Mouse (Mus musculus): ENCODE results near the gene Bpifb2. TPM values are rescaled to one million over a fixed set of nuclear protein-coding genes. Genes with fewer than 3 reads are reported as not detected.

Bpifb2 gene
- polyA plus RNA-seq, 1 experiment from 2014 or later: not detected

GRCm38 (mm10) chr2:153860715-153861114 lies 14.1 kb upstream of the Bpifb2 start:
- Histone ChIP-seq H3K9me3 (no peaks in the 10 kb centered on the region), H3K27me3 (no peaks in the 10 kb centered on the region), H3K27ac (no peak overlapping the region), H3K9ac (no peak overlapping the region), H3K4me1 (0 out of 2 replicates have a peak, but pooled peaks cover 4% of the 10 kb centered on the region), H3K4me3 (no peak overlapping the region), H3K36me3 (no peaks in the 10 kb centered on the region), H3K4me2 (no peak overlapping the region)
- 50% methylated on average over 3 of the region's 3 CpGs for WGBS
- 0 out of 2 replicates have a peak, but pooled peaks have one; percentile 41 for ATAC-seq (ENCODE audit: insufficient number of reproducible peaks, low FRiP score, low TSS enrichment, low read depth)

- 73% methylated on average over 3 of the region's 3 CpGs for WGBS
- Histone ChIP-seq H3K36me3 (no peaks in the 10 kb centered on the region), H3K4me2 (no peak overlapping the region), H3K27me3 (no peaks in the 10 kb centered on the region), H3K9me3 (no peaks in the 10 kb centered on the region), H3K4me1 (0 out of 2 replicates have a peak, but pooled peaks cover 4% of the 10 kb centered on the region), H3K4me3 (no peak overlapping the region), H3K27ac (no peak overlapping the region), H3K9ac (no peak overlapping the region)
- ATAC-seq (ENCODE audit: insufficient number of reproducible peaks, low FRiP score, low TSS enrichment, low read depth): no peak
Observed at GRCm38 (mm10) chr2:153861960-153862359, 12.9 kb upstream of the Bpifb2 start.

- WGBS: 85% methylated on average over 4 of the region's 4 CpGs
- ATAC-seq (ENCODE audit: insufficient number of reproducible peaks, low FRiP score, low TSS enrichment, low read depth): no peak
- no peaks in the 10 kb centered on the region for H3K27me3 ChIP-seq
- no peaks in the 10 kb centered on the region for H3K4me1 ChIP-seq
- H3K9me3 ChIP-seq: no peaks in the 10 kb centered on the region
- H3K4me3 ChIP-seq: no peak within 1 kb of the TSS
- H3K4me2 ChIP-seq: no peak within 1 kb of the TSS
- H3K27ac ChIP-seq: no peak within 1 kb of the TSS
- no peak within 1 kb of the TSS for H3K9ac ChIP-seq
- no peaks in the 10 kb centered on the region for H3K36me3 ChIP-seq
Observed at GRCm38 (mm10) chr2:153870984-153871383, 3.9 kb upstream of the Bpifb2 start, which contains the start of gene Sun5. Sun5 (minus strand) TSS chr2:153871084.

GRCm38 (mm10) chr2:153899111-153899510 lies 24.3 kb downstream of the Bpifb2 start:
- H3K9ac ChIP-seq: no peak overlapping the region
- 76% methylated on average over 5 of the region's 5 CpGs for WGBS
- no peaks in the 10 kb centered on the region for H3K4me1 ChIP-seq
- no peak for ATAC-seq (ENCODE audit: insufficient number of reproducible peaks, low FRiP score, low TSS enrichment, low read depth)
- H3K27me3 ChIP-seq: no peaks in the 10 kb centered on the region
- H3K36me3 ChIP-seq: no peaks in the 10 kb centered on the region
- H3K9me3 ChIP-seq: no peaks in the 10 kb centered on the region
- no peak overlapping the region for H3K4me3 ChIP-seq
- H3K27ac ChIP-seq: no peak overlapping the region
- no peak overlapping the region for H3K4me2 ChIP-seq

GRCm38 (mm10) chr2:153900088-153900487 lies 25.2 kb downstream of the Bpifb2 start, which contains the start of gene Bpifb6:
Bpifb6 (plus strand) TSS chr2:153900388.
- ATAC-seq (ENCODE audit: insufficient number of reproducible peaks, low FRiP score, low TSS enrichment, low read depth): no peak
- Histone ChIP-seq H3K36me3 (no peaks in the 10 kb centered on the region), H3K9me3 (no peaks in the 10 kb centered on the region), H3K4me1 (no peaks in the 10 kb centered on the region), H3K4me3 (no peak within 1 kb of the TSS), H3K27ac (no peak within 1 kb of the TSS), H3K27me3 (no peaks in the 10 kb centered on the region), H3K9ac (no peak within 1 kb of the TSS), H3K4me2 (no peak within 1 kb of the TSS)
- 65% methylated on average over 4 of the region's 4 CpGs for WGBS

GRCm38 (mm10) chr2:153902726-153903125 lies 27.9 kb downstream of the Bpifb2 start:
- no peak overlapping the region for H3K4me3 ChIP-seq
- no peak for ATAC-seq (ENCODE audit: insufficient number of reproducible peaks, low FRiP score, low TSS enrichment, low read depth)
- H3K9ac ChIP-seq: no peak overlapping the region
- WGBS: 80% methylated on average over 6 of the region's 6 CpGs
- no peak overlapping the region for H3K4me2 ChIP-seq
- H3K27ac ChIP-seq: no peak overlapping the region
- no peaks in the 10 kb centered on the region for H3K36me3 ChIP-seq
- H3K9me3 ChIP-seq: no peaks in the 10 kb centered on the region
- no peaks in the 10 kb centered on the region for H3K27me3 ChIP-seq
- H3K4me1 ChIP-seq: no peaks in the 10 kb centered on the region

- no peak overlapping the region for H3K9ac ChIP-seq
- no peaks in the 10 kb centered on the region for H3K36me3 ChIP-seq
- no peaks in the 10 kb centered on the region for H3K4me1 ChIP-seq
- no peak overlapping the region for H3K4me2 ChIP-seq
- no peaks in the 10 kb centered on the region for H3K9me3 ChIP-seq
- no peak overlapping the region for H3K4me3 ChIP-seq
- H3K27ac ChIP-seq: no peak overlapping the region
- 78% methylated on average over 4 of the region's 4 CpGs for WGBS
- H3K27me3 ChIP-seq: no peaks in the 10 kb centered on the region
- ATAC-seq (ENCODE audit: insufficient number of reproducible peaks, low FRiP score, low TSS enrichment, low read depth): no peak
Observed at GRCm38 (mm10) chr2:153906626-153907025, 31.8 kb downstream of the Bpifb2 start.

GRCm38 (mm10) chr2:153914151-153914550 lies 39.3 kb downstream of the Bpifb2 start:
- Histone ChIP-seq H3K36me3 (no peaks in the 10 kb centered on the region), H3K9me3 (no peaks in the 10 kb centered on the region), H3K4me1 (no peaks in the 10 kb centered on the region), H3K4me3 (no peak overlapping the region), H3K27me3 (no peaks in the 10 kb centered on the region), H3K4me2 (no peak overlapping the region), H3K27ac (no peak overlapping the region), H3K9ac (no peak overlapping the region)
- ATAC-seq (ENCODE audit: insufficient number of reproducible peaks, low FRiP score, low TSS enrichment, low read depth): no peak
- WGBS: 74% methylated on average over 5 of the region's 5 CpGs

- H3K9me3 ChIP-seq: no peaks in the 10 kb centered on the region
- no peak within 1 kb of the TSS for H3K27ac ChIP-seq
- no peak within 1 kb of the TSS for H3K4me3 ChIP-seq
- H3K36me3 ChIP-seq: no peaks in the 10 kb centered on the region
- H3K4me2 ChIP-seq: no peak within 1 kb of the TSS
- H3K9ac ChIP-seq: no peak within 1 kb of the TSS
- H3K27me3 ChIP-seq: no peaks in the 10 kb centered on the region
- ATAC-seq (ENCODE audit: insufficient number of reproducible peaks, low FRiP score, low TSS enrichment, low read depth): no peak
- no peaks in the 10 kb centered on the region for H3K4me1 ChIP-seq
- WGBS: 74% methylated on average over 8 of the region's 8 CpGs
Observed at GRCm38 (mm10) chr2:153917930-153918329, 43.1 kb downstream of the Bpifb2 start, which contains the start of gene Bpifb3. Bpifb3 (plus strand) TSS chr2:153918230.

- WGBS: 78% methylated on average over 6 of the region's 6 CpGs
- Histone ChIP-seq H3K36me3 (no peaks in the 10 kb centered on the region), H3K9ac (no peak overlapping the region), H3K4me1 (no peaks in the 10 kb centered on the region), H3K4me2 (no peak overlapping the region), H3K4me3 (no peak overlapping the region), H3K27ac (no peak overlapping the region), H3K9me3 (no peaks in the 10 kb centered on the region), H3K27me3 (no peaks in the 10 kb centered on the region)
- no peak for ATAC-seq (ENCODE audit: insufficient number of reproducible peaks, low FRiP score, low TSS enrichment, low read depth)
Observed at GRCm38 (mm10) chr2:153921246-153921645, 46.4 kb downstream of the Bpifb2 start.

- no peaks in the 10 kb centered on the region for H3K27me3 ChIP-seq
- 42% methylated on average over 3 of the region's 3 CpGs for WGBS
- no peak overlapping the region for H3K27ac ChIP-seq
- H3K36me3 ChIP-seq: no peaks in the 10 kb centered on the region
- H3K9me3 ChIP-seq: no peaks in the 10 kb centered on the region
- H3K4me3 ChIP-seq: no peak overlapping the region
- no peaks in the 10 kb centered on the region for H3K4me1 ChIP-seq
- H3K9ac ChIP-seq: no peak overlapping the region
- no peak for ATAC-seq (ENCODE audit: insufficient number of reproducible peaks, low FRiP score, low TSS enrichment, low read depth)
- H3K4me2 ChIP-seq: no peak overlapping the region
Observed at GRCm38 (mm10) chr2:153929871-153930413, 55.1 kb downstream of the Bpifb2 start.

GRCm38 (mm10) chr2:153931125-153931524 lies 56.3 kb downstream of the Bpifb2 start:
- 71% methylated on average over 6 of the region's 6 CpGs for WGBS
- no peak overlapping the region for H3K4me3 ChIP-seq

GRCm38 (mm10) chr2:153933311-153933710 lies 58.5 kb downstream of the Bpifb2 start:
- Histone ChIP-seq H3K4me3 (no peak overlapping the region), H3K4me2 (no peak overlapping the region), H3K9me3 (no peaks in the 10 kb centered on the region), H3K36me3 (no peaks in the 10 kb centered on the region), H3K27ac (no peak overlapping the region), H3K27me3 (no peaks in the 10 kb centered on the region), H3K4me1 (no peaks in the 10 kb centered on the region), H3K9ac (no peak overlapping the region)
- WGBS: 75% methylated on average over 6 of the region's 6 CpGs
- no peak for ATAC-seq (ENCODE audit: insufficient number of reproducible peaks, low FRiP score, low TSS enrichment, low read depth)

More at GRCm38 (mm10) chr2:153931125-153931524, 56.3 kb downstream of the Bpifb2 start:
- H3K4me1 ChIP-seq: no peaks in the 10 kb centered on the region
- H3K27ac ChIP-seq: no peak overlapping the region
- no peak for ATAC-seq (ENCODE audit: insufficient number of reproducible peaks, low FRiP score, low TSS enrichment, low read depth)
- no peak overlapping the region for H3K9ac ChIP-seq
- no peaks in the 10 kb centered on the region for H3K27me3 ChIP-seq
- H3K36me3 ChIP-seq: no peaks in the 10 kb centered on the region
- no peaks in the 10 kb centered on the region for H3K9me3 ChIP-seq
- no peak overlapping the region for H3K4me2 ChIP-seq

Data from limb, embryonic 15.5 days (tissue).